Mouse (Mus musculus): Measurements from ENCODE around the gene Dcxr. TPM values are rescaled to one million over a fixed set of nuclear protein-coding genes. Genes with fewer than 3 reads are reported as not detected.
A peak's percentile ranks its signal among the peaks of the same experiment; 100 is the strongest.

Gene Dcxr
- polyA plus RNA-seq, 1 experiment from 2014 or later, result 123 TPM

DNA sequence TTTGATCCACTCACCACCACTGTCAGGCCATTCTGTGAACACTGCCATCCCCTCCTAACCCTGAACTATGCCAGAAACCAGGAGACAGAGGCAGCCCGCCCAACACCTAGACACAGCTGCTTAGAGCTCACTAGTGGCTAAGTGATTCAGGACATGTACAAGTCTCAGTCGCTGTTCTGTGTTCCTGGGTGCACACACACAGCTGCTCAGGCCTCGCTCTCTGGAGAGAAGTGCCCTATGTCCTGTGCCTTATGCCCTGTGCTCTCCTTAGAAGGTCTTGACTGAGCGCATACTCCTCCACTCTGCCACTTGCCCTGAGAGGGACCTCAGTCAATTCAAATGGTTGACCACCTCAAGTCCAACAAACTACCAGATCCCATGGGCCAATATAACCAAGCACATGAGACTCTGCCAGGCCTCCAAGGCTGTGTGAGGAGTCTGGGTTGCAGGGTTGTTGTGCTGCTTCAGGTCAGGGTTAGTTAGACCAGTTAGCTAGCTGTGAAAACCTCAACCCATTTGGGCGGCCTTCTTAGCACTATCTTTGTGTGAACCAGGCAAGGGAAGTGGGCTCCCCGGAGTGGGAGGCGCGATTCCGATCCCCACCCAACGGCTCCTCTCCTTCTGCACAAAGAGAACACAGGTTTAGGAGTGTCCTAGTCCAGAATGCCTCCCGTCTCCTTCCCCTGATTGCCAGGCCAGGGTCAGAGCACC is 1.6 kb upstream of the Dcxr start:
- H3K4me3 ChIP-seq (replicated peaks; ENCODE audit: low read depth, low read length), result no peak overlapping the region
- TF ChIP-seq CTCF (IDR thresholded peaks at IDR 0.05; ENCODE audit: low read depth), result no peak
- peaks cover 3% of the 10 kb centered on the region; the same call in 1 of the 2 replicates for H3K36me3 ChIP-seq (ENCODE audit: insufficient read depth, low read length)
- H3K4me1 ChIP-seq (replicated peaks; ENCODE audit: insufficient read depth, low read length), result peaks cover 8% of the 10 kb centered on the region; the same call in 1 of the 2 replicates
- no peak for DNase-seq (ENCODE audit: low spot score)
- H3K9ac ChIP-seq (ENCODE audit: low read depth, low read length), result peak overlapping the region; percentile 5; the same call in 1 of the 2 replicates
- H3K4me2 ChIP-seq (ENCODE audit: low read length), result no peak overlapping the region; the same call in 1 of the 2 replicates
- H3K27me3 ChIP-seq (ENCODE audit: insufficient read depth, low read length), result no peaks in the 10 kb centered on the region
- no peak for ATAC-seq (replicated peaks; ENCODE audit: low FRiP score, low read depth)
- WGBS, result 70% methylated on average over 11 of the region's 11 CpGs
- H3K9me3 ChIP-seq (replicated peaks; ENCODE audit: low read length), result no peaks in the 10 kb centered on the region
- H3K27ac ChIP-seq, result no peak overlapping the region

DNA sequence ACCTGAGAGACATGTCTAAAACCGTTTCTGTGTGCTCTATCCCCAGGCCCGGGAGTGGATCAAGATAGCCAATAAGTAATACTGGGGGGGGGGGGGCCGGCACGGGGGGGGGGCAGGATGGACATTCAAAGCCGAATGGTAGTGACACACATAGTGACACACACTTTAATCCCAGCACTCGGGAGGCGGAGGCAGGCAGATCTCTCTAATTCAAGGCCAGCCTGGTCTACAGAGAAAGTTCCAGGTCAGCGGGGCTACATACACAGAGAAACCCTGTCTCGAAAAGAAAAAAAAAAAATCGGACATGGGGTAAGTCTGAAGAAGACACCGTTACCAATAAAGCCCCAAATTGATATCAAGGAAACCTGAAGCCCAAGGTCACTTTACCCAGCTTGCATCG is 483 bp upstream of the Dcxr start:
- 58% methylated on average over 12 of the region's 12 CpGs for WGBS

DNA sequence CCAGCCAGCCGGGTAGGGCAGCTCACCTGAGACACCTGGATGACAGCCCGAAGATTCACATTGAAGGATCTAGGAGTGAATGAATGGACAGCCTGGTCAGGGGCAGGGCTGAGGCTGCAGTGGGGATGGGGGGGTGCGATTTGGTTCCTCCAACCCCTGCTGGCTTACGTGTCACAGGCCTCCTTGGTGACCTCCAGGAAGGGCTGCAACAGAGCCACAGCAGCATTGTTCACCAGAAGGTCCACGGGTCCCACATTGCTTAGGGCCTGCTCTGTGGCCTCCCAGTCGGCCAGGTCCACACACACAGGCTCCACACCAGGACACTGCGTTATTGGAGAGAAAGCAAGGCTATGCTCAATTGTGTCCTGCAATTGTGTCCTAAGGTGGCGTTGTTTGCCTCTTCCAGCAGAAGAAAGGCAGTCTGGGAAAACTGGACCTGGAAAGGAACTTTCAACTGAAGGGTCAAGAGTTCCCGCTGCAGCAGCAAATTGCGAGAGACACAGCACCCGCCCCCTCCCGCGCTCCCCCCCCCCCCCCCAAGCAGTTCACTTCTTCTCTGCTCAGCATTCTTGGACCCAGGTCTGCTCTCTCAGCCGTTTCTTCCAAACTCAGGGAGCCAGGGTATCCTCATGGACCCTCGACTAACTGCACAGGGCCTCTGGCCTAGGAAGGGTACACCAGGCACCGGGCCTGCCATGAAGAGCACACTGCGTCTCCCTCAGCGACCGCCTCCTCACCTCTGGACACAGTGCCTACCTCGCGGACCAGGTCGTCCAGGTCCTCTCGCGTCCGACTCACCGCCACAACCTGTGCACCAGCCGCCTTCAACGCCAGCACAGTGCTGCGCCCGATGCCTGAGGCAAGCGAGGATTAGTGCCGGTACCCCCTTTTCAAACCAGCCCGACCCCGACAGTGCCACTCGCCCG is 575 bp downstream of the Dcxr start:
- Histone ChIP-seq H3K27ac (peak overlapping the region; percentile 78), H3K4me2 (ENCODE audit: low read length) (peak overlapping the region; percentile 85), H3K9ac (ENCODE audit: low read depth, low read length) (peak overlapping the region; percentile 54), H3K9me3 (replicated peaks; ENCODE audit: low read length) (no peaks in the 10 kb centered on the region), H3K4me1 (replicated peaks; ENCODE audit: insufficient read depth, low read length) (peaks cover 16% of the 10 kb centered on the region; the same call in 1 of the 2 replicates), H3K36me3 (ENCODE audit: insufficient read depth, low read length) (peaks cover 3% of the 10 kb centered on the region; the same call in 1 of the 2 replicates), H3K27me3 (ENCODE audit: insufficient read depth, low read length) (no peaks in the 10 kb centered on the region), H3K4me3 (replicated peaks; ENCODE audit: low read depth, low read length) (peak overlapping the region; percentile 54)
- WGBS, result 18% methylated on average over 33 of the region's 36 CpGs
- no peak for DNase-seq (ENCODE audit: low spot score)
- ATAC-seq (replicated peaks; ENCODE audit: low FRiP score, low read depth), result peak; percentile 44
- TF ChIP-seq CTCF (IDR thresholded peaks at IDR 0.05; ENCODE audit: low read depth), result peak; percentile 9; the same call in 1 of the 2 replicates

More for the DNA sequence above, 483 bp upstream of the Dcxr start:
- Histone ChIP-seq H3K4me1 (replicated peaks; ENCODE audit: insufficient read depth, low read length) (peaks cover 8% of the 10 kb centered on the region; the same call in 1 of the 2 replicates), H3K9ac (ENCODE audit: low read depth, low read length) (no peak overlapping the region), H3K27ac (no peak overlapping the region), H3K36me3 (ENCODE audit: insufficient read depth, low read length) (peaks cover 3% of the 10 kb centered on the region; the same call in 1 of the 2 replicates), H3K4me2 (ENCODE audit: low read length) (no peak overlapping the region), H3K4me3 (replicated peaks; ENCODE audit: low read depth, low read length) (no peak overlapping the region), H3K27me3 (ENCODE audit: insufficient read depth, low read length) (no peaks in the 10 kb centered on the region), H3K9me3 (replicated peaks; ENCODE audit: low read length) (no peaks in the 10 kb centered on the region)
- no peak for ATAC-seq (replicated peaks; ENCODE audit: low FRiP score, low read depth)
- TF ChIP-seq CTCF (IDR thresholded peaks at IDR 0.05; ENCODE audit: low read depth), result no peak
- DNase-seq (ENCODE audit: low spot score), result no peak

DNA sequence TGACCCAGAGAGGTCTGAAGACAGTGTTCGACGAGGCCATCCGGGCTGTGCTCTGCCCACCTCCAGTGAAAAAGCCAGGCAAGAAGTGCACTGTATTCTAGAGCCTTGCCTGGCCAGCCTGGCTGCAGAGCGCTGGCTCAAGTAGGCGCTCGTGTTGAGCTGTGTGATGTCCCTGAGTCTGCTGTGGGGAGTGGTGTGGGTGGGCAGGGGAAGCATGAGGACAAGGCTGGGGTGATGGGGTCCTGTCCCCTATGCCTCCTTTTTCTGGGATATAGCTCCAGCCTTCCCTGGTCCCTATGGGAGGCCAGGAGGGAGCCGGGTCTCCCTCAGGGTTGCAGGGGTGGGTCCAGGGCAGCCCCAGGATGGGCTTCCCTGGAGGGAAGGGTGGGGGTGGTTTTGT is 3.6 kb downstream of the Dcxr start:
- no peaks in the 10 kb centered on the region for H3K27me3 ChIP-seq (ENCODE audit: insufficient read depth, low read length)
- TF ChIP-seq CTCF (IDR thresholded peaks at IDR 0.05; ENCODE audit: low read depth), result no peak
- H3K4me1 ChIP-seq (replicated peaks; ENCODE audit: insufficient read depth, low read length), result peaks cover 24% of the 10 kb centered on the region; the same call in 1 of the 2 replicates
- H3K36me3 ChIP-seq (ENCODE audit: insufficient read depth, low read length), result peaks cover 5% of the 10 kb centered on the region; the same call in 1 of the 2 replicates
- WGBS, result 90% methylated on average over 7 of the region's 7 CpGs
- H3K4me3 ChIP-seq (replicated peaks; ENCODE audit: low read depth, low read length), result no peak overlapping the region
- DNase-seq (ENCODE audit: low spot score) (no peak), ATAC-seq (replicated peaks; ENCODE audit: low FRiP score, low read depth) (no peak)
- H3K4me2 ChIP-seq (ENCODE audit: low read length), result no peak overlapping the region
- no peaks in the 10 kb centered on the region for H3K9me3 ChIP-seq (replicated peaks; ENCODE audit: low read length)
- H3K9ac ChIP-seq (ENCODE audit: low read depth, low read length), result no peak overlapping the region
- no peak overlapping the region for H3K27ac ChIP-seq

DNA sequence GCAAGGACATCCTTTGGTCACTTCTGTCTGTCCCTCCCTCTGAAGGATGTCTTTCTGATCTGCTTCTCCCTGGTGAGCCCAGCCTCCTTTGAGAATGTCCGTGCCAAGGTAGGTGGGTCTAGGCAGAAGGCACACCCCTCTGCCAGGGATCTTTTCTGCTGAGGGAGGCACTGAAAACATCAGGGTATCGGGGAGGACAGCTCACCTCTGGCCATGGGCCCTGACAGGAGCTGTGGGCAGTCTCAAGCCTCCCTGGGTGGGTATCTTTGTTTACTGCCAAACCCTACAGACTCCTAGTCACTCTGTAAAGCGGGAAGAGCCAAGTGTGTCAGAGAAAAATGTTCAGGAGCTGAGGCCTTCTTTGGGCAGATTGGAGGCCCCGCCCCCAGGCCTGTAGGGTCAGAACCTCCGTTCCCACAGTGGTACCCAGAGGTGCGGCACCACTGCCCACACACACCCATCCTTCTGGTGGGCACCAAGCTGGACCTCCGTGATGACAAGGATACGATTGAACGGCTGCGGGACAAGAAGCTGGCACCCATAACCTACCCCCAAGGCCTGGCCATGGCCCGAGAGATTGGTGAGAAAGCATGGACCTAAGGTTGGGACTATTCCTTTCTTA is 4.2 kb downstream of the Dcxr start:
- H3K4me3 ChIP-seq (replicated peaks; ENCODE audit: low read depth, low read length), result no peak overlapping the region
- no peak overlapping the region for H3K4me2 ChIP-seq (ENCODE audit: low read length)
- H3K4me1 ChIP-seq (replicated peaks; ENCODE audit: insufficient read depth, low read length), result peaks cover 24% of the 10 kb centered on the region; the same call in 1 of the 2 replicates
- H3K27me3 ChIP-seq (ENCODE audit: insufficient read depth, low read length), result no peaks in the 10 kb centered on the region
- no peak overlapping the region for H3K27ac ChIP-seq
- TF ChIP-seq CTCF (IDR thresholded peaks at IDR 0.05; ENCODE audit: low read depth), result no peak
- no peak overlapping the region for H3K9ac ChIP-seq (ENCODE audit: low read depth, low read length)
- H3K36me3 ChIP-seq (ENCODE audit: insufficient read depth, low read length), result peaks cover 5% of the 10 kb centered on the region; the same call in 1 of the 2 replicates
- no peaks in the 10 kb centered on the region for H3K9me3 ChIP-seq (replicated peaks; ENCODE audit: low read length)
- DNase-seq (ENCODE audit: low spot score) (no peak), ATAC-seq (replicated peaks; ENCODE audit: low FRiP score, low read depth) (no peak)
- WGBS, result 84% methylated on average over 11 of the region's 11 CpGs

Data from kidney, postnatal 0 days (tissue).